Comparison of ENCODE assay signal across 9 mouse cellular contexts in genomic region chr9:95072450-95072955, GRCm38 (mm10).
DNase-seq lines count a peak whose midpoint lies in the region; ATAC-seq and TF ChIP-seq lines count a peak whose summit lies in the region.
"Had no signal": no experiment of that assay in that cellular context is flagged by ENCODE, and none has a peak within 500 bp of the region (broad histone marks: within the 10 kb centered on the region; RNA-seq: fewer than 3 reads in every experiment).

No protein-coding gene starts in this region.

- no peak for TF ChIP-seq POLR2A in bone marrow macrophage, adult 2 months (IDR thresholded peaks at IDR 0.05; ENCODE audit: borderline replicate concordance, low read depth, low read length)

- 70% methylated on average over 14 of the region's 14 CpGs for WGBS in hindbrain, embryonic 14.5 days
- WGBS in hindbrain, embryonic 11.5 days = 75% methylated on average over 14 of the region's 14 CpGs
- 63% methylated on average over 14 of the region's 14 CpGs for WGBS in intestine, embryonic 16.5 days
- WGBS in forebrain, embryonic 15.5 days = 80% methylated on average over 14 of the region's 14 CpGs

- H3K9me3 ChIP-seq in hindbrain, embryonic 14.5 days (ENCODE audit: control insufficient read depth, low read length) = peaks cover 5% of the 10 kb centered on the region; the same call in 1 of the 2 replicates
- H3K9me3 ChIP-seq in hindbrain, embryonic 11.5 days (ENCODE audit: control insufficient read depth, low read length) = no peaks in the 10 kb centered on the region
- no peaks in the 10 kb centered on the region for H3K9me3 ChIP-seq in intestine, embryonic 16.5 days (ENCODE audit: control insufficient read depth, low read length)
- H3K9me3 ChIP-seq in forebrain, embryonic 15.5 days = no peaks in the 10 kb centered on the region

- ATAC-seq in hindbrain, embryonic 14.5 days (ENCODE audit: low FRiP score) = 0 out of 2 replicates have a peak, but pooled peaks have one; percentile 35
- no peak for ATAC-seq in hindbrain, embryonic 11.5 days (ENCODE audit: low FRiP score)
- ATAC-seq in intestine, embryonic 16.5 days = peak; percentile 58; the same call in 1 of the 2 replicates
- no peak for ATAC-seq in forebrain, embryonic 15.5 days (replicated peaks)
- ATAC-seq in cerebellum, adult (ENCODE audit: insufficient number of reproducible peaks, low FRiP score, low TSS enrichment) = no peak

- H3K4me3 ChIP-seq in hindbrain, embryonic 14.5 days (replicated peaks; ENCODE audit: low read length) = no peak overlapping the region
- H3K4me3 ChIP-seq in hindbrain, embryonic 11.5 days (ENCODE audit: low read depth, low read length) = no peak overlapping the region
- H3K4me3 ChIP-seq in bone marrow macrophage, adult 2 months (ENCODE audit: insufficient read depth, low read length) = no peak overlapping the region
- H3K4me3 ChIP-seq in intestine, embryonic 16.5 days (ENCODE audit: low read length) = no peak overlapping the region
- H3K4me3 ChIP-seq in forebrain, embryonic 15.5 days = no peak overlapping the region

- no peak overlapping the region for H3K27ac ChIP-seq in hindbrain, embryonic 14.5 days
- no peak overlapping the region for H3K27ac ChIP-seq in hindbrain, embryonic 11.5 days (ENCODE audit: low read depth, low read length)
- H3K27ac ChIP-seq in bone marrow macrophage, adult 2 months (ENCODE audit: insufficient read depth, low read depth, low read length) = peak overlapping the region; percentile 19; the same call in 1 of the 2 replicates
- 0 out of 2 replicates have a peak overlapping the region, but pooled peaks have one; percentile 37 for H3K27ac ChIP-seq in intestine, embryonic 16.5 days (ENCODE audit: low read length)
- H3K27ac ChIP-seq in forebrain, embryonic 15.5 days (replicated peaks) = no peak overlapping the region
- H3K27ac ChIP-seq: liver, embryonic 14.5 days had no signal

- no peak for TF ChIP-seq CTCF in bone marrow macrophage, adult 2 months (IDR thresholded peaks at IDR 0.05; ENCODE audit: low read depth, low read length)

- no peaks in the 10 kb centered on the region for H3K27me3 ChIP-seq in hindbrain, embryonic 14.5 days (ENCODE audit: control insufficient read depth, insufficient read depth, low read length)
- no peaks in the 10 kb centered on the region for H3K27me3 ChIP-seq in hindbrain, embryonic 11.5 days (ENCODE audit: control insufficient read depth, insufficient read depth, low read length)
- H3K27me3 ChIP-seq in intestine, embryonic 16.5 days (replicated peaks; ENCODE audit: control insufficient read depth, insufficient read depth, low read length) = no peaks in the 10 kb centered on the region
- H3K27me3 ChIP-seq in forebrain, embryonic 15.5 days = no peaks in the 10 kb centered on the region

- no peak overlapping the region for H3K4me2 ChIP-seq in hindbrain, embryonic 14.5 days (replicated peaks)
- no peak overlapping the region for H3K4me2 ChIP-seq in hindbrain, embryonic 11.5 days (replicated peaks; ENCODE audit: low read depth, low read length)
- H3K4me2 ChIP-seq in intestine, embryonic 16.5 days (ENCODE audit: low read depth, low read length) = 0 out of 2 replicates have a peak overlapping the region, but pooled peaks have one; percentile 9
- H3K4me2 ChIP-seq in forebrain, embryonic 15.5 days (replicated peaks) = no peak overlapping the region

- DNase-seq in hindbrain, embryonic 14.5 days (ENCODE audit: low spot score) = no peak
- no peak for DNase-seq in hindbrain, embryonic 11.5 days (ENCODE audit: low spot score)
- DNase-seq in lung, postnatal 36 days = peak; percentile 59
- DNase-seq in urinary bladder, postnatal 4 days (ENCODE audit: low spot score in 2 of 2) = no peak

- H3K4me1 ChIP-seq in hindbrain, embryonic 14.5 days (replicated peaks; ENCODE audit: control insufficient read depth, insufficient read depth, low read length) = peaks cover 5% of the 10 kb centered on the region; the same call in 1 of the 2 replicates
- peaks cover 5% of the 10 kb centered on the region; the same call in 1 of the 2 replicates for H3K4me1 ChIP-seq in hindbrain, embryonic 11.5 days (replicated peaks; ENCODE audit: control insufficient read depth, insufficient read depth, low read length)
- peaks cover 2% of the 10 kb centered on the region; the same call in 1 of the 2 replicates for H3K4me1 ChIP-seq in bone marrow macrophage, adult 2 months (ENCODE audit: control insufficient read depth, insufficient read depth, low read length)
- 0 out of 2 replicates have a peak, but pooled peaks cover 9% of the 10 kb centered on the region for H3K4me1 ChIP-seq in intestine, embryonic 16.5 days (ENCODE audit: control insufficient read depth, insufficient read depth, low read length)
- peaks cover 26% of the 10 kb centered on the region; the same call in 1 of the 2 replicates for H3K4me1 ChIP-seq in forebrain, embryonic 15.5 days

- H3K9ac ChIP-seq in hindbrain, embryonic 14.5 days = no peak overlapping the region
- no peak overlapping the region for H3K9ac ChIP-seq in hindbrain, embryonic 11.5 days (ENCODE audit: low read depth, low read length)
- H3K9ac ChIP-seq in intestine, embryonic 16.5 days (ENCODE audit: low read depth, low read length) = no peak overlapping the region
- no peak overlapping the region for H3K9ac ChIP-seq in forebrain, embryonic 15.5 days (replicated peaks)
- H3K9ac ChIP-seq: liver, embryonic 14.5 days had no signal

- no peaks in the 10 kb centered on the region for H3K36me3 ChIP-seq in hindbrain, embryonic 14.5 days (replicated peaks; ENCODE audit: control insufficient read depth, insufficient read depth)
- H3K36me3 ChIP-seq in hindbrain, embryonic 11.5 days (ENCODE audit: control insufficient read depth, insufficient read depth, low read length) = no peaks in the 10 kb centered on the region
- H3K36me3 ChIP-seq in intestine, embryonic 16.5 days (ENCODE audit: control insufficient read depth, insufficient read depth, low read length) = no peaks in the 10 kb centered on the region
- no peaks in the 10 kb centered on the region for H3K36me3 ChIP-seq in forebrain, embryonic 15.5 days

Comparison
In these comparisons a context has a peak if more than half of its experiments do, and no peak if none do; other contexts are left out.
1. ATAC-seq: peak in hindbrain, embryonic 14.5 days (single experiment) and intestine, embryonic 16.5 days (single experiment); none in hindbrain, embryonic 11.5 days (single experiment), forebrain, embryonic 15.5 days (single experiment) and cerebellum, adult (single experiment).
2. H3K27ac ChIP-seq: peak in bone marrow macrophage, adult 2 months (single experiment) and intestine, embryonic 16.5 days (single experiment); none in hindbrain, embryonic 14.5 days (single experiment), hindbrain, embryonic 11.5 days (single experiment) and forebrain, embryonic 15.5 days (single experiment).